Mouse (Mus musculus) erythroblast, embryonic 14.5 days (primary cell): Measurements from ENCODE around the gene Nsg2.

Experiments used
- GATA1 ChIP-seq: IDR thresholded peaks from 2 replicates; pipeline ENCODE4 v1.6.1; 2012; ENCODE audit warnings: low read length, inconsistent platforms, mixed read lengths
- TAL1 ChIP-seq: IDR thresholded peaks from 3 replicates; pipeline ENCODE4 v1.6.1; 2012; ENCODE audit warnings: low read length, inconsistent platforms, mixed read lengths

DNA sequence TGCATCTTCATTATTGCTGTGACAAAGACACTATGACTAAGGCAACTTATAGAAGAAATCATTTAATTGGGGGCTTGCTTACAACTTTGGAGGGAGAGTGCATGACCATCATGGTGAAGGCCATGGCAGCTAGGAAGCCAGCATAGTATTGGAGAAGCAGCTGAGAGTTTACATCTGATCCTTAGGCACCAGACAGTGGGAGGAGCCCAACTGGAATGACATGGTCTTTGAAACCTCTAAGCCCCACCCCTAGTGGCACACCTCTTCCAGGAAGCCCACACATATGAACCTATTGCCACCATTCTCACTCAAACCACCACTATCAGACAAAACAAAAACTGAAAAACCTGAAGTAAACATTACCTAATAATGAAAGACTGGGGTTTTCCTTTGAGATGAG, 40.2 kb upstream of the Nsg2 start:
- TF ChIP-seq TAL1 (no peak), GATA1 (no peak)
